Mouse (Mus musculus): ENCODE measurements around the gene Frem1.
A peak's percentile ranks its signal among the peaks of the same experiment; 100 is the strongest.

Frem1 gene

GRCm38 (mm10) chr4:82874791-82875190, 177.3 kb downstream of the Frem1 start:
- no peak for DNase-seq (ENCODE audit: low read depth, low spot score)

- no peak for DNase-seq (ENCODE audit: low read depth, low spot score)
Measured at GRCm38 (mm10) chr4:82872548-82872947, 179.6 kb downstream of the Frem1 start.

- peak; percentile 7 for DNase-seq (ENCODE audit: low read depth, low spot score)
Measured at GRCm38 (mm10) chr4:82872121-82872520, 180.0 kb downstream of the Frem1 start.

GRCm38 (mm10) chr4:82870931-82871330, 181.2 kb downstream of the Frem1 start:
- no peak for DNase-seq (ENCODE audit: low read depth, low spot score)

- DNase-seq (ENCODE audit: low read depth, low spot score): no peak
Measured at GRCm38 (mm10) chr4:82867731-82868445, 184.3 kb downstream of the Frem1 start.

GRCm38 (mm10) chr4:82867111-82867510, 185.0 kb downstream of the Frem1 start:
- no peak for DNase-seq (ENCODE audit: low read depth, low spot score)

GRCm38 (mm10) chr4:82864974-82865699, 187.0 kb downstream of the Frem1 start:
- no peak for DNase-seq (ENCODE audit: low read depth, low spot score)

- DNase-seq (ENCODE audit: low read depth, low spot score): no peak
Measured at GRCm38 (mm10) chr4:82863316-82863715, 188.8 kb downstream of the Frem1 start.

GRCm38 (mm10) chr4:82861451-82861850, 190.7 kb downstream of the Frem1 start:
- DNase-seq (ENCODE audit: low read depth, low spot score): no peak

- DNase-seq (ENCODE audit: low read depth, low spot score): no peak
Measured at GRCm38 (mm10) chr4:82860566-82860965, 191.6 kb downstream of the Frem1 start.

- DNase-seq (ENCODE audit: low read depth, low spot score): peak; percentile 64
Measured at GRCm38 (mm10) chr4:82859131-82860125, 192.7 kb downstream of the Frem1 start, which contains the start of gene Zdhhc21. Gene Zdhhc21, minus strand, starts transcription at chr4:82859958.

GRCm38 (mm10) chr4:82858431-82859010, 193.6 kb downstream of the Frem1 start:
- DNase-seq (ENCODE audit: low read depth, low spot score): no peak

- no peak for DNase-seq (ENCODE audit: low read depth, low spot score)
Measured at GRCm38 (mm10) chr4:82856986-82857385, 195.2 kb downstream of the Frem1 start.

- no peak for DNase-seq (ENCODE audit: low read depth, low spot score)
Measured at GRCm38 (mm10) chr4:82853809-82854208, 198.3 kb downstream of the Frem1 start.

- no peak for DNase-seq (ENCODE audit: low read depth, low spot score)
Measured at GRCm38 (mm10) chr4:82848552-82849234, 203.4 kb downstream of the Frem1 start.
